Mouse (Mus musculus) left cerebral cortex, adult 18-20 months (tissue): ENCODE results near the gene Plekha1. TPM values are rescaled to one million over a fixed set of nuclear protein-coding genes. Genes with fewer than 3 reads are reported as not detected.

Source experiments
- DNase-seq, 2 experiments: peaks; one replicate each; pipeline ENCODE4 v3.0.0; 2021 to 2022; ENCODE audit warnings: low spot score in 2 of 2, mixed read lengths in 1 of 2
- total RNA-seq, 2 experiments: library from RNA; stranded (reverse); gene quantifications; 2 replicates each; pipeline ENCODE4 v1.2.3; 2021

Plekha1 gene
- total RNA-seq, 2 experiments from 2014 or later: 85.4 to 92.8 TPM

- no peak for DNase-seq
Observed at GRCm38 (mm10) chr7:130857973-130858372, 7.6 kb upstream of the Plekha1 start.

GRCm38 (mm10) chr7:130859926-130860325, 5.6 kb upstream of the Plekha1 start:
- no peak for DNase-seq

- DNase-seq: no peak
Observed at GRCm38 (mm10) chr7:130860721-130861142, 4.8 kb upstream of the Plekha1 start.

GRCm38 (mm10) chr7:130862501-130862900, 3.1 kb upstream of the Plekha1 start:
- no peak for DNase-seq

GRCm38 (mm10) chr7:130864711-130865110, 845 bp upstream of the Plekha1 start:
- no peak for DNase-seq

GRCm38 (mm10) chr7:130866640-130867039, 1.1 kb downstream of the Plekha1 start:
- DNase-seq: no peak

- DNase-seq: no peak
Observed at GRCm38 (mm10) chr7:130867256-130867655, 1.7 kb downstream of the Plekha1 start.

- DNase-seq: no peak
Observed at GRCm38 (mm10) chr7:130884161-130884560, 18.6 kb downstream of the Plekha1 start.

GRCm38 (mm10) chr7:130886246-130886645, 20.7 kb downstream of the Plekha1 start:
- DNase-seq: no peak

GRCm38 (mm10) chr7:130887946-130888345, 22.4 kb downstream of the Plekha1 start:
- peak; percentile 28 to 59 for DNase-seq

- no peak for DNase-seq
Observed at GRCm38 (mm10) chr7:130890871-130891270, 25.3 kb downstream of the Plekha1 start.

GRCm38 (mm10) chr7:130892973-130893372, 27.4 kb downstream of the Plekha1 start:
- peak; percentile 63 to 75 for DNase-seq

- DNase-seq: no peak
Observed at GRCm38 (mm10) chr7:130894931-130895617, 29.5 kb downstream of the Plekha1 start.

GRCm38 (mm10) chr7:130895618-130895945, 30.0 kb downstream of the Plekha1 start:
- DNase-seq: no peak

GRCm38 (mm10) chr7:130896064-130896463, 30.5 kb downstream of the Plekha1 start:
- DNase-seq: peak; percentile 38 to 50

GRCm38 (mm10) chr7:130897201-130897600, 31.6 kb downstream of the Plekha1 start:
- DNase-seq: no peak

GRCm38 (mm10) chr7:130898373-130898772, 32.8 kb downstream of the Plekha1 start:
- no peak for DNase-seq

GRCm38 (mm10) chr7:130900233-130900848, 34.8 kb downstream of the Plekha1 start:
- no peak for DNase-seq

- DNase-seq: no peak
Observed at GRCm38 (mm10) chr7:130902929-130903328, 37.4 kb downstream of the Plekha1 start.

- peak; percentile 58 to 68 for DNase-seq
Observed at GRCm38 (mm10) chr7:130903505-130904074, 38.0 kb downstream of the Plekha1 start.

- DNase-seq: no peak
Observed at GRCm38 (mm10) chr7:130904571-130905365, 39.2 kb downstream of the Plekha1 start.

- no peak for DNase-seq
Observed at GRCm38 (mm10) chr7:130910841-130911240, 45.3 kb downstream of the Plekha1 start.
